Mouse (Mus musculus) yolk sac, embryonic 10.5 days (tissue): ENCODE results near the gene Olfml2a.

Experiments
- DNase-seq: peaks from one replicate; pipeline ENCODE4 v3.0.0-alpha.2; 2017; ENCODE audit warnings: low spot score

Olfml2a gene

DNA sequence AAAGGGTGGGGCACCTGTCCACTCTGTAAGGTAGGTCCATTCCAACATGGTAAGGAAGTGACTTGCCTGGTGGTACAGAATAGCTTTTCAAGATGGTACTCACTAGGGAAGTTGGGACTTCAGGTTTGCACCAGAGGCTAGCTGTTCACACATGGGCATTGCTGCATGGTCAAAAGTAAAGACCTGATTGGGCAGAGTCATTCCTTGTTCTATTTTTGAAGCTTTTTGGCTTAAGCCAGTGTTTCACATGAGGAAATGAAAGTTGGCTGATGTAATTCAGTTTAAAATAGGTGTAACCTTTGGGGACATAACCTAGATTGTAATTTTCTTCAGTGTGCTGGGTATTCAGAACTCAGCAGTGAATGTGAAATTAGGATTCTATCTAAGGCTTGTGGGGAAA, 79.5 kb downstream of the Olfml2a start:
- no peak for DNase-seq

DNA sequence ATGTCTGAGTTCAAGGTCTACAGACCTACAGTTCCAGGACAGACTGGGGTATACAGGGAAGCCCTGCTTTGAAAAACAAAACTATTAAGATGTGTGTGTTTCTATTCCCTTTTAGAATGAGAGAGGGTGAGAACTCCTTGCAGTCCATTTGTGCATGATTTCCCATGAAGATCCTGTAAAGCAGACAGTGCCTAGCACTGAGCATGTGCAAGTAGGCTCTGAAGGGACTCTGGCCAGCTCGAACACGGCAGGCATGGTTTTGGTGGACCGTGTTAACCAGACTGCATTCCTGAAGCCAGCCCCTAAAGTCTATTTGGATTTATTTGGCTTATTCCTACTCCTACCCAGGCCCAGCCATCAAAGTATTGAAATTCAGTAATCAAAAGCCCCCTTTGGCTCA, 80.2 kb downstream of the Olfml2a start:
- DNase-seq = no peak

DNA sequence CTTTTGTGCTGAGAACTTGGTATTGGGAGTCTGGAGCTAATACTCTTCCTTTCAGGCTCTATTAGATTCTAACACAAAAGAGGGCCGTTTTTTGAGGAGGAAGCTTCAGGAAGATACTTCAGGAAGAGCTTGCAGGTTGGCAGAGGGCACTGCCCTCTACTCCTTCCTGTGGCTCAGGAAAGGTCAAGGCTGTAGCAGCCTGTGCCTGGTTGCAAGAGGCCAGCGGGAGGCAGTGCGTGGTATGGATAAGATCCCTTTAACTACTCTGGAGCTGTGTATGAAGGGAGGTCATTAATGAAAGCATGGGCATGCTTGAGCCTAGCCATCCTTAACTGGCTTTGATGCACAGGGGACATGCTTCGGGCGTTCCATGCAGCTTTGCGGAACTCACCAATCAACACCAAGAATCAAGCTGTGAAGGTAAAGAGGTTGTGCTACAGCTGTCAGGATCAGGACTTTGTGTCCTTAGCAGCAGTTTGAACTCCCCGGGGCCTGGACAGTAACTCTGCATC, 81.0 kb downstream of the Olfml2a start:
- no peak for DNase-seq
